Mouse (Mus musculus) skeletal muscle tissue, adult 2 months (tissue): ENCODE measurements at regions not wholly inside any gene's neighbourhood (a gene's known extent, or its start where the extent isn't known, plus 50 kb on each side); places are given as distances from the start of the nearest gene placed in this dataset.

ENCODE experiments used
- DNase-seq: peaks from one replicate; pipeline ENCODE4 v3.0.0-alpha.2; 2012; ENCODE audit warnings: low read depth, low spot score

- no peak for DNase-seq
These were observed 110.0 kb upstream of the Ankrd1 start for GRCm38 (mm10) chr19:36229941-36230340.

- DNase-seq: no peak
These were observed 113.0 kb upstream of the Pcgf5 start for GRCm38 (mm10) chr19:36235131-36235530.

- DNase-seq: no peak
These were observed 111.3 kb upstream of the Pcgf5 start for GRCm38 (mm10) chr19:36236576-36237345.

- no peak for DNase-seq
These were observed 110.4 kb upstream of the Pcgf5 start for GRCm38 (mm10) chr19:36237751-36238150.

- no peak for DNase-seq
These were observed 109.6 kb upstream of the Pcgf5 start for GRCm38 (mm10) chr19:36238536-36238935.

GRCm38 (mm10) chr19:36242396-36242795 is 105.7 kb upstream of the Pcgf5 start:
- DNase-seq: no peak

GRCm38 (mm10) chr19:36242946-36243345 is 105.2 kb upstream of the Pcgf5 start:
- no peak for DNase-seq

- DNase-seq: no peak
These were observed 95.6 kb upstream of the Pcgf5 start for GRCm38 (mm10) chr19:36252522-36252921.

- no peak for DNase-seq
These were observed 90.2 kb upstream of the Pcgf5 start for GRCm38 (mm10) chr19:36257748-36258538.

GRCm38 (mm10) chr19:36261819-36262218 is 86.3 kb upstream of the Pcgf5 start:
- no peak for DNase-seq

GRCm38 (mm10) chr19:36263923-36264322 is 84.2 kb upstream of the Pcgf5 start:
- no peak for DNase-seq

GRCm38 (mm10) chr19:36264397-36264796 is 83.7 kb upstream of the Pcgf5 start:
- DNase-seq: peak; percentile 79

- no peak for DNase-seq
These were observed 82.8 kb upstream of the Pcgf5 start for GRCm38 (mm10) chr19:36265276-36265675.

GRCm38 (mm10) chr19:36266346-36266745 is 81.8 kb upstream of the Pcgf5 start:
- DNase-seq: no peak

GRCm38 (mm10) chr19:36273466-36273865 is 74.6 kb upstream of the Pcgf5 start:
- DNase-seq: no peak

- no peak for DNase-seq
These were observed 62.6 kb upstream of the Pcgf5 start for GRCm38 (mm10) chr19:36285465-36285864.

GRCm38 (mm10) chr19:36290778-36291177 is 57.3 kb upstream of the Pcgf5 start:
- no peak for DNase-seq

- no peak for DNase-seq
These were observed 54.7 kb upstream of the Pcgf5 start for GRCm38 (mm10) chr19:36293177-36293969.
